Mouse (Mus musculus): ENCODE results near the gene Bcas1. TPM values are rescaled to one million over a fixed set of nuclear protein-coding genes. Genes with fewer than 3 reads are reported as not detected.

The Bcas1 gene
- total RNA-seq, 4 experiments from 2014 or later = 91.0 to 102 (median 94.4) TPM

DNA sequence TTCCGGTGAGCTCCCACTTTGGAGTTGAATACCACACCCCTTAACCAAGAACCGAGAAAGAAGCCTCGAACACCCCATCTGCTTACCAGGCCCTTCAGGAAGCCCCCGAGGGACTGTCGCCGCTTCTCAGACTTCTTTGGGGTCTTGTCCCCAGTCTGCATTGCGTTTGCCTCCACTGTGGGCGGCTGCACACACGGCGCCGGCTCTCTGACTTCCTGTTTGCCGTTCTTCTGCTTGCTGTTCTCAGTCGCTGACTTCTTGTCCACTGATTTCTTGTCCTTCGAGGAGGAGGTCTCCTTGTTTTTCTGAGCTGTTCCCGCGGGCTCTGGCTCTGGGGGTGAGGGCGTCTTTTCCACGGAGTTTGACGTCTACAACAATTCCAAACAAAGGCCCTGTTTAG lies 78.5 kb downstream of the Bcas1 start:
- DNase-seq (ENCODE audit: low spot score in 2 of 2) = no peak

DNA sequence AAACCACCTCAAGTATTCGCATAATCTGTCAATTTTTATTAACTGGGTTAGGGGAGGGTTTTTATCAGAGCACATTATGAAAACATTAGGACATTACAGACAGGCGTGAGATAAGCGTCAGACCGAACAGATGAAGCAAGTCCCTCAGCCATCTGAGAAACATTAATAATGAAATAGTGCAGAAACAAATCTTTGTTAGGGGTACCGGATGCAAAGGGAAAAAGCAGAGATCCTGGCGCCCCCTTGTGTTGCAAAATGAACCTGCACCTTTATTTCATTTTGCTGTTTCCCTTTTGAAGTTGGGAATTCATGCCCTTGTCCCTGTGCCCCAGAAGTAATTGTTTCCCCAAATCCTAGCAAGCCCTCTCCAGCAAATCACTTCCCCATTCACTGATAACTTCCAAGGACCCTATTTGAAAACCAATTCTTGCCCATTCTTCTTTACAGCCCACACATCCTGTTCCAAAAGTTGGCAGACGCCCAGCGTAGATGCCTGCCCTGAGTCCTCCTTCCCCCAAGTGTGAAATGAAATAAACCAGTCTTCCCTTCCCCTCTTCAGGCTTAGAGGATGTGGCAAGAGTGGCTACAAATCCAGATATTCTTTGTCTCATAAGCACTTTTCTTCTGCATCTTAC lies 80.4 kb downstream of the Bcas1 start:
- peak in 1 of 2 experiments; percentile 36 for DNase-seq (ENCODE audit: low spot score in 2 of 2)

DNA sequence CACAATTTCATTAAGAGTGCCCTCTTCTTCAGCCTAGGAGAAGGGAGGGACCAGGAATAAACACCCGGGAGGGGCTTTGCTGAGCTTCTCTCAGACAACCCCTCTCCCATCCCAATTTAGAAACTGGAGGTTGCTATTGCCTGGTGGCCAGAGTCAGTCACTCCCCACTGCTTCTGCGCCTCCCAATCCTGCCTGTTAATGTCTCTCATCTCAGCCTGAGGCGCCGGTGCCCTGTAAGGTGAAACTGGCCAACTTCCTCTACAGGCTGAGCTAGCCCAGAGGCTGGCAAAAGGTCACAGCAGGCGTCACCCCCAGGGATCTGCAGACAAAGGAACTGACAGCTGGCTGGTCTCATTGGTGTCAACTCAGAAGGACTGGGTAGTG lies 82.2 kb downstream of the Bcas1 start:
- no peak for DNase-seq (ENCODE audit: low spot score in 2 of 2)

DNA sequence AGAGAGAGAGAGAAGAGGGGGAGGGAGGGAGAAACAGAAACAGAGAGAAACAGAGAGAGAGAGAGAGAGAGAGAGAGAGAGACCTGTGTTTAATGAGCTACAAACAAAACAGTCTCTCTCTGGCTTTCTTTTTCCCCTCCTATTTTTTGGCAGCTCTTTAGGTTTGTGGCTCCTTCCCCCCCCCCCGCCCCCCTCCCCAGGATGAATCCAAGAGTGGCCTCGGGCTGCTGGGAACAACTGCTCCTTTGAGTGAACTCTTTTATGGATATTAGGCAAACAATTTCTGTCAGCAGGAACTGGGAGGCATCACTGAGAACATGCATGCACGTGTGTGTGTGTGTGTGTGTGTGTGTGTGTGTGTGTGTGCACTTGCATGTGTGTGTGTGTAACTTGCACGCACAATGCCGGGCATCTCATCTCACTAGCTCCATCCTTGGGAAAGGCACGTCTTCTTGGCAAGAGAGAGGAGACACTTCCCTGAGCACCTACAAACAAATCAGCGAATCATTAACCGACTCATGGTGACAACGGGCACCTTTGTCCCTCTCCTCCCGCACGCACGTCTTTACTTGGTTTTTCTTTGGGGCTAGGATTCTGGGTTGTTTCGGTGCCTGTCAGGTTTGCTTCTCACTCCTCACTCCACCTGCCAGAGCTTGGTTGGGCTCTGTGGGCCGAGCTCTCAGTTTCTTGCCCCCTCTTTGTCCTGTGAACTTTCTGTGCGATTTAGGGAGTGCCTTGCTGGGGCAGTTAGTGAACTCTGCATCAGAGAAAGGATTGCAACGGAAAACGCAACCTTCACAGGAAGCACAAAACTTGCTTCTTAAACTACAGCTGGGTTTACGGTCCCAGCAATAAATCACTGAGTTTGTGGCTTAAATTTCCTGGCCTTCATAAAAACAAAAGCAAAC lies 82.9 kb downstream of the Bcas1 start:
- DNase-seq (ENCODE audit: low spot score in 2 of 2) = no peak

DNA sequence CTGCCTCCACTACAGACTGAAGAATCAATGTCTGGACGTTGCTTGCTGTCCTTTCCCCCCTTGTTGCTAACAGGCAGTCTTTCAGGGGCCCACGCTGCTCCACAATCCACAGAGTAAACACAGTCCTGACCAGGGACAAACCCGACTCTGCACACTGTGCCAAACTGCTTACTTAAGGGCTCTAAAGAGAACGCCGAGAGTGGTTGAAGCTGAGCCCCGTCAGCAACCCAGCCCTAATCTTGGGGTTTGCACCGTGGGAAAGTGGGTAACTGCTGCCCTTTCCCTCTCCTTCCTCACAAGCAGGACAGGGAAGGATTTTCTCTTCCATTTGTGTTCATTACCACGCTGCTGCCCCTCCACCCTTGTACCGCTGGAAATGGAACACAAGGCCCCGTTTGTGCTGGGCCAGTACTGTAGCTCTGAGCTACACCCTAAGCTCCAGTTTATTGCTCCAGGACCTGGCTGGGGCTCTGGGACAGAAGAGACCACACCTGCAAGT lies 83.8 kb downstream of the Bcas1 start:
- DNase-seq (ENCODE audit: low spot score in 2 of 2) = no peak

DNA sequence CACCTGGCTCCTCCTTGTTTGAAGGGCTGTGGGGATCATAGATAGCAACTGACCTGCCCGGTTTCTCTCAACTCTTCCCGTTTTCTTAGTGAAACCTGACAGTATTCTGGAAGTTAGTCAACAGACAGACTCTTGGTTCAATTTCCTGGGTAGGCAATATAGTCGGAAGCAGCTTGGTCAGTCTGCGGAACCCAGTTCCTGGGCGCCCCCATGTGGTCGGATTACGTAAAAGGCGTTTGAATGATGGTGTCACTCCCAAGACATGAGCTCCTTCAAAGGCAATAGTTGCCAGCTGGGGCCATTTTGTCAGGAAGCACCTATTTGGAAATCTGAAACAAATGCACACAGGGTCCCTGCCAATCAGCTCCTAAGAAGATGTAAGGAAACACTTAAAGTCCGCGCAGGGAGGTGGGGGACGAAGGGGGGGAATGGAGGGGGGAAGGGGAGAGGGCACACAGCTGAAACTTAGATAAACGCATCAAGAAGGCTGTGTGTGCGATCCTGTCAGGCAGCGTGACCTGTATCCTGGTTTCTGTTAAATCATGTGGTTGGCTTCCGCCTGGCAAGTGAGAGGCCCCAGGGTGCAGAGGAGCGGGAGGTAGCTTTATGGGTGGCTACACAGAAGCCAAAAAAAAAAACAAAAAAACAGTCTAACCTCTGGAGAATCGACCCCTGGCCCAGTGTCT lies 84.4 kb downstream of the Bcas1 start:
- DNase-seq (ENCODE audit: low spot score in 2 of 2) = no peak

DNA sequence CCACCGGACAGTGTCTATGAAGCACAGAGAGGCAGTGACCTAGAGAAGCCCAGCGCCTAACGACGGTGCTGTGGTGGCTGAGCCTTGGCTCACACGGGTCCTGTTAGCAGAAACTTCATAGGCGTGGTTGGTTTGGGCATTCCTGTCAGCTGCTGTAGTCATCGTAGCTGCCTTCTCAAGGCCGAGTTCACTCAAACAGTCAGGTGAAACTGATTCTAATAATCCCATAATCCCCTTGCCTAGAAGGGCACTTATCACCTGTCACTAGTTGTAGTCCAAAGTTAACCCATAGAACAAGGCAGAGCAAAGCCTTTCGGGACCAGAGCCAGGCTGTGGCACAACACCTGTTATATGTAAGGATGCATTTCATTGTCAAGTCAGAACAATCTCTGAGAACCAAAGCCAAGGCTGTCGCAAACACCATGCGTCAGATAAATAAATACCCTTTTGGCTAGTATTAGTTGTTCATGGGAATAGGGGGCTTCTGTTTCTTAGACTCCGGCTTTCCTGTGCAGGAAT lies 85.3 kb downstream of the Bcas1 start:
- no peak for DNase-seq (ENCODE audit: low spot score in 2 of 2)

DNA sequence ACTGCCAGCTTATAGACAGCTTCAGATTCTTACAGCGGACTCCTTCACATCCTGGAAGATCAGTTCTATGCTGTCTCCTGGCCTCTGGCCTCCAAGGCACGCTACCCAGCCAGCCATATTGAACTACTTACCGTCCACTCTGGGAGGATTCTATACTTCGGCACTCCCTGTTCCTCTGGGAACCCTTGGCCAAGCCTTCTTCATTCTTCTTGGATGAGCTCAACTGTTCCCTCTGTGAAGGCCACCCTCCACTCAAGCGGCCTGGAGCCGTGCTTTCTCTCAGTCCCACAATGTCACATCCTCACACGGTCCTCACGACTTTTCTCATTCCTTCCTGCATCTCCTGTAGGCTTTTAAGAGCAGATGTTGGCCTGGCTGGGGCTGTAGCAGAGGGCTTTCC lies 86.5 kb downstream of the Bcas1 start:
- DNase-seq (ENCODE audit: low spot score in 2 of 2) = no peak

DNA sequence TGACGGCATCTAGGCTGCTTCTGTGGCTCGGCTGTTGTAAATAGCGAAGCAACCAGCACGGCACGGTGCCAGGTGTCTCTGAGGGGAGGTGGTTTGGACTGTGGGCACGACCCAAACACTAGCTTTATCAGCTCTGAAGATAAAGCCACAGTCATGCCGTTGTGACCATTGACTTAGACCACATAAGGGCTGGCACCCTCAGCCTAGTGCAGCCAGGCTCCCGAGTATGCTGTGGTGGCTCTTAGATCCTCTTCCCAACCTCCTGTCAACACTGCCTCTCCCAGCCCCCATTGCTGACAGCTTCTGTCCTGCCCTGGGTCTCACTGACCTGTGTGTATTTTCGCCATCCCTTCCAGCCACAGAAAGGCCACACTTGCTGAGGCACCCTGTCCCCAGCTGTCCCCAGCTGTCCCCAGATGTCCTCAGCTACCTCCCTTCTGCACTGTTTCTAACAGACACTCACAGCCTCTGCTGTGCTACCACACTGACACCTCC lies 91.3 kb downstream of the Bcas1 start:
- no peak for DNase-seq (ENCODE audit: low spot score in 2 of 2)

DNA sequence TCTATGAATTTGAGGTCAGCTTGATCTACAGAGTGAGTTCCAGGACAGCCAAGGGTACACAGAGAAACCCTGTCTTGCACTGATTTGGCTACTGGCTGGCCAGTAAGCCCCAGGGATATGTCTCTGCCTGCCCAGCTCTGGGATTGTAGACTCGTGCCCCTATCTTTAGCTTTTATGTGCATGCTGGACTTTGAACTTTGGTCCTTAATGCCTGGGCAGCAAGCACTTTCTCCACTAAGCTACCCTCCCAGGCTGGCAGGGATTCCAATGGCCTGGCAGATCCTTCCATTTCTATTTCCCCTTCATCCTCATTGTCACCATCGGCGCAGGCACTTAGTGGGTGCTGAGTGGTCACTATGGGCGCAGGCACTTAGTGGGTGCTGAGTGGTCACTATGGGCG lies 92.5 kb downstream of the Bcas1 start:
- DNase-seq (ENCODE audit: low spot score in 2 of 2) = no peak

DNA sequence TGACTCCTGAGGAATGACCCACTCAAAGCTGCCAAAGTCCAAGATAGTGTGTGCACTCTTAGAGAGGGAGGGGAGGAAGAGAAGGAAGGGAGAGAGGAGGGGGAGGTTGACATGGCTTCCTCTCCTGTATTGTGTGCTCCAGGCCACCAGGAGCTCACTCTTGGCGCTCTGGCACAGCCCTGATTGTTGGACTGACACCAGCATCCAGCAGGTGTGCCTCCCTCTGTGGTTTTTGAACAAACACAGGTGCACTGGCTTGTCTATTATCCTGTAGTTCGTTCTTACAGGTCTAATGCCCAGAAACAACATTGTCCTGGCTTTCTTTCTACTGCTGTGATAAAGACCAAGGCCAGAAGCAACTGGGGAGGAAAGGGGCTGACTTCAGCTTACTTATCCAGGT lies 95.8 kb downstream of the Bcas1 start:
- DNase-seq (ENCODE audit: low spot score in 2 of 2) = no peak

DNA sequence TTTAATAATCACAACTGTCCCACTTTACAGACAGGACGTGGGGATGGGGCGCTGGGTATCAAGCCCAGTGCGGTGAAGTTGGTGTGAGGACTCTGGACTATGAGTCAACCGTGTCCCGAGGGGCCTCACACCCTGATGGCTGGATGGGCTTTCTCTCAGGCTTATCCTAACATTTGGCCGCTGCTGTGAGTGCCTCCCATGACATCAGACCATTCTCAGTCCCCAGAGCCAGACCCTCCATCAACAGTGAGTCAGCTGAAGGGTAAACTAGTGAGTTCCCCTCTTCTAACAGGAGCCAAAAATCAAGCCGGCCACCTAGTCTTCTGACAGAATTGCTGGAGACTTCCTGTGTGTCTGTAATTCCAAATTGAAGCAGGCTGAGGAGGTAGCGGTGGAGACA lies 97.2 kb downstream of the Bcas1 start:
- DNase-seq (ENCODE audit: low spot score in 2 of 2) = no peak

DNA sequence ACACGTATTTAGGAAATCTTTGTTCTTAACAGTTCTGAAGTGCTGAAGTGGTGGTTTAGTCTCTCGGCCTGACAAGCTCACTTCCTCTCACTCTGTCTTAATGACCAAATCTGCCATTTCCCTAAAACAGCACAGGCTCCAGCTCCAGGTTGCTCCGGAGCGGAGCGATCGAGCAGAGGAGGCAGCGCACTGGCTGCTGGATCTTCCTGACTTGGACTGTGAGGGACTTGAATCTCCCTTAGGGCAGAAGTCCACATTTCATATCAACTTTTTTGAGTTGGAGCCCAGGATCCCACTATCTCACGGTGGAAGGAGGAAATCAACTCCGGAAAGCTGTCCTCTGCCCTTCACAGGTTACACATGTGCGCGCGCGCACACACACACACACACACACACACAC lies 97.7 kb downstream of the Bcas1 start:
- no peak for DNase-seq (ENCODE audit: low spot score in 2 of 2)

DNA sequence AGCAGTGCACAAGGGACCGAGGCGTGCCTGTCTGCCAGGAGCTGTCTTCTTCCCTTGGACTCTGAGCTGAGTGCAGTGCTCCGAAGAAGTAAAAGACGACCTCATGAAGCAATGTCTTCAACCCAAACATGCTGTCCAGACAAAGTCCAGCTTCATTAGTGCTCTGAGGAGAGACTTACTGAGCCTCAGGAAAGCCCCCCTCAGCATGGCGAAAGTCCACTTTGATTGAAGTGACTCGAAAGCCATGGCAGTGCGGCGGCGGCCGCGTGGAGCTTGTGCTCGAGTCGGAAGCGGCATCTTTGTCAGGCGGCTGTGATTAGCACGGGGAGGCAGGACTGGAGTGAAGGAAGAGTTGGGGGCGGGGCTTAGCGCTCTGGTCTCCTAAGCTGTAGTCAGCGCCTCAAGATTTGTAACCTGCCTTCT lies 103.7 kb downstream of the Bcas1 start:
- no peak for DNase-seq (ENCODE audit: low spot score in 2 of 2)

DNA sequence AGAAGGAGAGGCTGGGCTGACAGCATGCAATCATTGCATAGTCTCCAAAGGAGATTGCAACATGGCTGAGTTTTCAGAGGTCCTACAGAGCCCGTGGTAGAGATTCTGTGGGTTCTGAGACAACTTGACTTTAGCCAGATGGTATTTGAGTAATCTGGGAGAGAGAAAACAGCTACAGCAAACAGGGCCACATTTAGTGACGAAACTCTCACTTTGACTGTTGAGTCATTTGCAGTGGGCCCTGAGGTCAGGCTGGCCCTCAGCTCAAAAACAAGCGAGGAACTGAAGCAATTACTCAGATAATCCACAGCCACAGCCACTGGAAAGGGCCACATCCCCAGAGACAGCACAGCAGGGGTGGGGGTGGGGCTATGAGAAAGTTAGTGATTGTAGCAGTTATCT lies 105.6 kb downstream of the Bcas1 start:
- no peak for DNase-seq (ENCODE audit: low spot score in 2 of 2)

DNA sequence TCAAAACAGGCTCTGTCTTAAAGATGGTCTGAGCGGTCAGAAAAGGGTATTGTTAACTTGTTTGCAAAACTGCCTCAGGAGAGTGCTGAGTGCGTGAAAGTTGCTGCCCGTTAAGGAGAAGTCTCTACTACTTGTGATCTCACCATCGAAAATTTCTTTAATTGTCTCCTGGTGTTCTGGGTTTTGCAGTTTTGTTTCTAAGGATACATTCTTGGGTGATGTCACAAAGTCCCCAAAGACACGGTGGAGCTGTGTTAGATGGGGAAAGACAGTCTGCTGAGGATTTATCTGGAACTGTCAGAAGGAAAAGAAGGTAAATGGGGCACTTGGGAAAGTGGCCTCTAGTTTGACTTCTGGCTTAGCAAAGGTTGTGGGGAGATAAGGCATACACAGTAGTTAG lies 106.1 kb downstream of the Bcas1 start:
- no peak for DNase-seq (ENCODE audit: low spot score in 2 of 2)

DNA sequence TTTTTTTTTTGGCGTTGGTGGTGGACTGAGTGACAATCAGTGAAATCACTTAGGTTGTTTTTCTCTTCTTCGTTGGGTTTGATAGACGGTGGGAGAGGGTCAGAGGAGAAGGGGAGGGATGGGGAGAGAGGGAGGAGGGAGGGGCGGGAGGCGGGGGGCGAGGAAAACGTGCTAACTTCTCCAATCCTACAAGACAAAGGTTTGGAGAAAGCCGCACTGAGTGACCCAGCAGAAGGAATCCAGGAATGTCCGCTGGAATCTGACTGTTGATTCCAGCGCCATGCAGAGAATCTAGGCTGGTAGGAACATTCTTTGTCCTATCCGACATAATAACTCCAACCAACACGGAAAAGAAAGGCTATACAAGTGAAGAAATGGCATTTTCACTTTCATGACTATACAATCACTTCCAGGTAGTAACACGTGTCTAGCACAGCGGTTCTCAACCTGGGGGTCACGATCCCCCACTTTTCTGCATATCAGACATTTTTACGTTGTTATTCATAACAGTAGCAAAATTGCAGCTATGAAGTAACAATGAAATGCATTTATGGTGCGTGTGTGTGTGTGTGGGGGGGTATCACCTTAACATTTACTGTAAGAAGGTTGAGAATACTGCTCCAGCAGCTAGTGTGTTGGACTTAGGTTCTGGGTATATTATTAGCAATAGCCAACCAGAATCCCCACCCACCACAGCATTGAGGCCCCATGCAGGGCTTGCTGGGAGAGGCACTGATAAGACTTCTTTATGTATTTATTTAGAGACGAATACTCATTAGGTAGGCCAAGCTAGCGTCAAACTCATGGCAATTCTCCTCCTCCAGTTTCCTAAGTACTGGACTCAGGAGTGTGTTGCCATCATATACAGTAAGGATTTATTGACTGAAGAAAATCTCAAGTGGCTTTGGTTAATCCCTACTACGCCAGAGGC lies 107.8 kb downstream of the Bcas1 start:
- no peak for DNase-seq (ENCODE audit: low spot score in 2 of 2)

DNA sequence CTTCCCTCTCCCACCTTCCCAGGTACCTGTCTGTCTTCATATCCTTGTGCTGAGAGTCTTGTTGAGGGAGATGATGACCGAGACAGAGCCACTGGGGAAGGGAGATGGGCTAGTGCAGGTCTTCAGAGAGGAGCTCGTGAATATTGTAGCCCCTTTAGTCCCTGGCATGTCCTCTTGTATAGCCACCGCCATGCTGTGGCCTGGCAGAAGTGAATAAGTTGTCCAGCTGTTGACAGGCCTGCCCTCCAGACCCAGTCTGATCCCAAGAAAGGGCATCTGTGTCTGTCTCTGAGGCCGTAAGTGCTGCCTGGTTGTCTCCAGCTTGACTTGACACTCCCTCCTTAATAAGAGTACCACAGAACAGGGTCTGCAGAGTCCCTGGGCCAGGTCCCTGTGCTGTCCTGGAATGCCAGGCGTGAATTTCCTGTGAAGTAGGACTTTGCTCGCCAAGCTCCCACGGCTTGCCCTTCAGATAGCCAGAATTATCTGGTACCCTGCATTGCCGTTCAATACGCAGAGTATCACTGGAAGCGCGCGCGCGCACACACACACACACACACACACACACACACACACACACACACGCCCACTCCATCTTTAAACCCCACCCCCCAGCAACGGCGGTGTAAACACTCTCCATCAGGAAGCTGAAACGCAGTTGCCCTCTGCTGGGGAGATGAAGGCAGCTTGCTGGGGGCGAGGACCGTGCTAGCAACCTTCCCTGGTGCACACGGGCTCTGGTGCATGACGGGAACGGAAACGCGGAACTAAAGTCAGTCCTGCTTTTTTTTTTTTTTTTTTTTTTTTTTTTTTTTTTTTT lies 108.7 kb downstream of the Bcas1 start:
- DNase-seq (ENCODE audit: low spot score in 2 of 2) = peak; percentile 47 to 78

DNA sequence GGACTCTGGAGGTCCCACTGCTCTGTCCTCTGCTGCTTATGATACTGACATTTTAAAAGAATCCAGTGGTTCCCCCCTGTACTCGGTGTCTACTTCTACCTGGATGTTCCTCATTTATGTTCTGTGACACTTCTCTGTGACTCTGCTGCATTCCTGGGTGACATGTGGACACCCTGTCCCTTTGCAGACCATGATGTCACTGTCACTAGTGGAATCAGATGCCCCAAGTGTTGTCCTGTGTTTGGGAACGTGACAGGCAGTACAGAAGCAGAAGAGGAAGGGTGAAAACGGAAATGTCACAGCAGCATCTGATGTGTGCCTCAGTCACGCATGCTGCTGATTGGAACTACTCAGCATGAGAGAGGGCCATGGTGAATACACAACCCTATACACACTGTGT lies 110.9 kb downstream of the Bcas1 start:
- no peak for DNase-seq (ENCODE audit: low spot score in 2 of 2)

DNA sequence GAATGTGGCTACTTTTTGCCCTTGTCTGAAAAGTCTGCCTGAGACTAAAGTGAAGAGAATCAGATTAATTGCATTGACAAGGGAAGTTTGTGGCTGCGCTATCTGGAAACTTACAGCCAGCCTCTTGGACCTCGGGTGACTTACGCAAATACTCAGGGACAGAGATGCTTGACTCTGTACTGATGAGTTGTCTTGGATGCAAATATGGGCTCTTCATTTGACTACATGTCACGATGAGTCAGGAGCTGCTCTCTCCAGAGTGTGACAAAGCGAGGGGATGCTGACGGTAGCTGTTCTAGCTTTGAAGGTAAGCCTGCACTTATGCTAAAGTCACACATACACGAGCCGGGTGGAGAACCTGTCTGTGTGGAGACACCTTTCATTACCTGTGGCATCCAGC lies 111.3 kb downstream of the Bcas1 start:
- no peak for DNase-seq (ENCODE audit: low spot score in 2 of 2)
